Mouse (Mus musculus) forebrain, postnatal 0 days (tissue): ENCODE results near the gene Tmem230. TPM values are rescaled to one million over a fixed set of nuclear protein-coding genes. Genes with fewer than 3 reads are reported as not detected.
"Not testable (repeated sequence)": the region's sequence is repeated elsewhere in the genome, so short reads cannot be mapped to it uniquely, and the experiment has no call there.

Experiments used
- ATAC-seq: fragments of 200-750 bp; cut with Nextera tagmentation; 2 replicates; pipeline ENCODE4 v1.8.0; 2017; ENCODE audit warnings: mild to moderate bottlenecking, moderate library complexity
- DNase-seq: peaks from one replicate; pipeline ENCODE4 v3.0.0-alpha.2; 2015
- H3K27ac ChIP-seq: fragments of 300-500 bp; sonication (generic); 2 replicates; pipeline ENCODE4 v1.5.1; 2014; ENCODE audit warnings: low read depth, mild to moderate bottlenecking, antibody characterized with exemption, low read length, moderate library complexity, mixed read lengths
- H3K27me3 ChIP-seq: fragments of 300-500 bp; sonication (generic); 2 replicates; pipeline ENCODE4 v1.6.1; 2014; ENCODE audit warnings: mild to moderate bottlenecking, low read length, mixed read lengths; ENCODE audit not compliant: insufficient read depth
- H3K36me3 ChIP-seq: fragments of 300-500 bp; sonication (generic); 2 replicates; pipeline ENCODE4 v1.6.1; 2014; ENCODE audit warnings: mild to moderate bottlenecking, moderate library complexity; ENCODE audit not compliant: insufficient read depth
- H3K4me1 ChIP-seq: fragments of 300-500 bp; sonication (generic); 2 replicates; pipeline ENCODE4 v1.6.1; 2014; ENCODE audit warnings: antibody characterized with exemption; ENCODE audit not compliant: insufficient read depth
- H3K4me2 ChIP-seq: fragments of 300-500 bp; sonication (generic); 2 replicates; pipeline ENCODE4 v1.6.1; 2014; ENCODE audit warnings: low read depth, mild to moderate bottlenecking, moderate library complexity
- H3K4me3 ChIP-seq: fragments of 300-500 bp; sonication (generic); 2 replicates; pipeline ENCODE4 v1.5.1; 2014; ENCODE audit warnings: low read depth, low read length, mixed read lengths
- H3K9ac ChIP-seq: fragments of 300-500 bp; sonication (generic); 2 replicates; pipeline ENCODE4 v1.6.1; 2014; ENCODE audit warnings: mild to moderate bottlenecking
- H3K9me3 ChIP-seq: fragments of 300-500 bp; sonication (generic); 2 replicates; pipeline ENCODE4 v1.6.1; 2016; ENCODE audit warnings: low read length
- CTCF ChIP-seq: sonication (generic); IDR thresholded peaks from 2 replicates; pipeline ENCODE4 v1.5.1; 2016; ENCODE audit warnings: antibody characterized with exemption, control low read depth, low read depth
- WGBS: fragments of 180-500 bp; shearing (Covaris S2); extraction: QIAGEN DNeasy Blood & Tissue Kit; methylation state at CpG from one replicate; pipeline ENCODE4 v1.1.7; 2014; 5-methylcytosine and 5-hydroxymethylcytosine counted together
- polyA plus RNA-seq: library from polyadenylated mRNA; unstranded; fragments of >200 nt; fragmentation: Nextera tagmentation; extraction: Ambion mirVana; gene quantifications from 2 replicates; pipeline ENCODE4 v1.2.1, GENCODE M21; 2015
- total RNA-seq: library from RNA; depleted of rRNA; stranded (reverse); fragments of >200 nt; gene quantifications from 2 replicates; pipeline ENCODE4 v1.2.3, GENCODE M21; 2014

Tmem230 gene
- total and polyA plus RNA-seq, 2 experiments from 2014 or later: 47.0 to 47.1 TPM

GRCm38 (mm10) chr2:132286376-132287076 lies 38.9 kb upstream of the Tmem230 start:
- Histone ChIP-seq H3K27ac (no peak overlapping the region), H3K4me1 (no peaks in the 10 kb centered on the region; the same call in 1 of the 2 replicates), H3K4me3 (no peak overlapping the region), H3K27me3 (no peaks in the 10 kb centered on the region), H3K4me2 (no peak overlapping the region), H3K9me3 (no peaks in the 10 kb centered on the region), H3K9ac (no peak overlapping the region), H3K36me3 (no peaks in the 10 kb centered on the region)
- no peak for ATAC-seq
- 82% methylated on average over 9 of the region's 9 CpGs for WGBS
- TF ChIP-seq CTCF: no peak
- no peak for DNase-seq

- H3K36me3 ChIP-seq, H3K9me3 ChIP-seq, H3K4me2 ChIP-seq, H3K9ac ChIP-seq, H3K4me3 ChIP-seq, DNase-seq, H3K27me3 ChIP-seq, H3K4me1 ChIP-seq, H3K27ac ChIP-seq, ATAC-seq: not testable (repeated sequence)
- WGBS: 98% methylated on average over 5 of the region's 5 CpGs
Measured at GRCm38 (mm10) chr2:132285722-132286121, 38.1 kb upstream of the Tmem230 start.

GRCm38 (mm10) chr2:132284492-132285139 lies 37.0 kb upstream of the Tmem230 start:
- no peaks in the 10 kb centered on the region for H3K9me3 ChIP-seq
- H3K4me1 ChIP-seq: no peaks in the 10 kb centered on the region
- H3K4me2 ChIP-seq: no peak overlapping the region
- DNase-seq (no peak), ATAC-seq (no peak; the same call in 1 of the 2 replicates)
- H3K9ac ChIP-seq: no peak overlapping the region
- no peak overlapping the region for H3K27ac ChIP-seq
- no peaks in the 10 kb centered on the region for H3K36me3 ChIP-seq
- no peaks in the 10 kb centered on the region for H3K27me3 ChIP-seq
- no peak overlapping the region for H3K4me3 ChIP-seq
- 87% methylated on average over 12 of the region's 12 CpGs for WGBS
- TF ChIP-seq CTCF: no peak

- Histone ChIP-seq H3K27me3 (no peaks in the 10 kb centered on the region), H3K4me3 (no peak overlapping the region), H3K4me1 (no peaks in the 10 kb centered on the region), H3K27ac (peak overlapping the region; percentile 52; the same call in 1 of the 2 replicates), H3K36me3 (no peaks in the 10 kb centered on the region), H3K4me2 (no peak overlapping the region), H3K9me3 (no peaks in the 10 kb centered on the region), H3K9ac (no peak overlapping the region)
- WGBS: 26% methylated on average over 15 of the region's 15 CpGs
- peak; percentile 76; the same call in 1 of the 2 replicates for ATAC-seq
- TF ChIP-seq CTCF: no peak
- DNase-seq: no peak
Measured at GRCm38 (mm10) chr2:132283236-132284070, 35.8 kb upstream of the Tmem230 start.

GRCm38 (mm10) chr2:132282453-132283174 lies 35.0 kb upstream of the Tmem230 start:
- no peaks in the 10 kb centered on the region for H3K9me3 ChIP-seq
- DNase-seq (no peak), ATAC-seq (peak; percentile 56; the same call in 1 of the 2 replicates)
- H3K27me3 ChIP-seq: no peaks in the 10 kb centered on the region
- peak overlapping the region; percentile 52 for H3K27ac ChIP-seq
- no peak overlapping the region for H3K4me2 ChIP-seq
- H3K36me3 ChIP-seq: no peaks in the 10 kb centered on the region
- TF ChIP-seq CTCF: no peak
- no peaks in the 10 kb centered on the region for H3K4me1 ChIP-seq
- WGBS: 8% methylated on average over 12 of the region's 12 CpGs
- no peak overlapping the region for H3K9ac ChIP-seq
- no peak overlapping the region for H3K4me3 ChIP-seq

- H3K4me2 ChIP-seq: no peak overlapping the region
- no peak overlapping the region for H3K4me3 ChIP-seq
- H3K36me3 ChIP-seq: no peaks in the 10 kb centered on the region
- no peak overlapping the region for H3K9ac ChIP-seq
- no peak for TF ChIP-seq CTCF
- ATAC-seq (no peak), DNase-seq (no peak)
- 58% methylated on average over 10 of the region's 10 CpGs for WGBS
- H3K27ac ChIP-seq: no peak overlapping the region
- no peaks in the 10 kb centered on the region for H3K9me3 ChIP-seq
- no peaks in the 10 kb centered on the region for H3K4me1 ChIP-seq
- no peaks in the 10 kb centered on the region for H3K27me3 ChIP-seq
Measured at GRCm38 (mm10) chr2:132281560-132282452, 34.2 kb upstream of the Tmem230 start.
